Mouse (Mus musculus): ENCODE results near the gene Olfr821.
"Not testable (repeated sequence)": the region's sequence is repeated elsewhere in the genome, so short reads cannot be mapped to it uniquely, and the experiment has no call there.

The Olfr821 gene

DNA sequence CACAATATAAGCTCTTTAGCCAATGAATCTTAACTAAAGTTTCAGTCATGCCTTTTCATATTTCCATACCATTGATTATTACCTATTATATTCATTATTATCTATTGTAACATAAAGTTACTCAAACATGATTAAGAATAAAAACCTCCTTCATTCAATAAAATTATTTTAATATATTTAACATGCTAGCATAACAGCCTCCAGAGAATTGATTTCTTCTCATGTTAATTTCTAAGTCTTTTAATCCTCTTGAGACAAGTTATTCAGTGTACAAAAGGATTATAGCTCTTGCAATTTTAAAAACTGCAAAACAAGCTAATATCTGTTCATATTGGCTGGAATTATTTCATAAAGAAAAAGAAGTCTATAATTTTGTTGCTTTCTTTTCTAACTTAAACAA lies at the start of gene Olfr821:
TSS of gene Olfr821 (plus strand) at position 301 of the 400 bp plus-strand sequence.
- no peak for DNase-seq (ENCODE audit: inconsistent ontology term)

DNA sequence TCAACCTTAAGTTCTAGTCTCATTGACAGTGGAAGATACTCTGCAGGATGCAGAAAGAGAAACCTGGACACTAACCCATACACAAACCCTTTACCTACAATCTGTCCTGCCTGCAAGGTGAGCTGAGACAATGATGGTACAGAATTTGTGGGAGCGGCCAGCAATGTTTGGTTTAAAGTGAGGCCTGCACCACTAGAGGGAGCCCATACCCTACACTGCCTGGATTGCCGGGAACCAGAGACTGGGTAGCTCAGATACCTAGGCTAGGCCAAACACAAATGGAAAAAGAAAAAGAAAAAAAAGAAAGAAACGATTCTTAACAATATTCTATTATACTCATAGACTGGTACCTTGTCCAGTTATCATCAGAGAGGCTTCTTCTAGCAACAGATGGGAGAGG lies 48.3 kb upstream of the Olfr821 start:
- not testable (repeated sequence) for DNase-seq (ENCODE audit: inconsistent ontology term)

DNA sequence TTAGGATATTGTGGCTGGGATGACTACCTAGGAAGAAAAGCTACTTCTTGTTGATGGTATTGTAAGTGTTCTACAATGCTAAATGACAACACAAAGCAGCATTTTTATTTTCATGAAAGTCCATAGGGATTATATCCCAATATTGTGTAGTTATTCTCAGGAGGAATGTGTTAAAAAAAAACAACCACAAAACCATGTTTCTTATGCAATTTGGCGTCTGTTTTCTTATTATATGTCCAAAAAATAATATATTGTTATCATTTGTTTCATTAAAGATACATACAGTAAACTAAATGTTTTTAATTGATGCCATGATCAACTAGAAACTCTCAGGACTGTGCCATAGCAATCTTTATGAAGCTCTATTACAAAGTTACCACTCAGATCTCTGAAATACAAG lies 45.2 kb upstream of the Olfr821 start, which contains the start of gene Gm10310:
TSS of gene Gm10310 (minus strand) at position 101 of the 400 bp plus-strand sequence.
- DNase-seq (ENCODE audit: inconsistent ontology term): not testable (repeated sequence)

DNA sequence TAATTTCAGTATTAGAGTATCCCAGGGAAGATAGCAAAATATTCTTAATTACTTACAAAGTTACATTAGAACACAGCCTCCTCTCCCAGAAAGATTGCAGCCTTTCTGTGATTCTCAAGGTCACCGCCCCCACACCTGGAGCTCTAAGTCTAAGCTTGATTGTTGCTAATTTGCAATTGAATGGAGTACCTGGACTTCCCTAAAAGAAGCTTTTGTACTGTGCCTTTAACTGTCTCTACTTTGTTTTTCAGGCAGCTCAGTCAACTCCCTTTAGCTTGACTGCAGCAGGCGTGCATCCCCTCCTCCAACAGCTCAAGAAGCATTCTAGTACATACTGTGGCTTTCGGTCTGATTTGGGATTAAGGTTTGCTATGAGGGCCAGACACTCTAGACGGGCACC lies 26.0 kb upstream of the Olfr821 start:
- DNase-seq (ENCODE audit: inconsistent ontology term): not testable (repeated sequence)

DNA sequence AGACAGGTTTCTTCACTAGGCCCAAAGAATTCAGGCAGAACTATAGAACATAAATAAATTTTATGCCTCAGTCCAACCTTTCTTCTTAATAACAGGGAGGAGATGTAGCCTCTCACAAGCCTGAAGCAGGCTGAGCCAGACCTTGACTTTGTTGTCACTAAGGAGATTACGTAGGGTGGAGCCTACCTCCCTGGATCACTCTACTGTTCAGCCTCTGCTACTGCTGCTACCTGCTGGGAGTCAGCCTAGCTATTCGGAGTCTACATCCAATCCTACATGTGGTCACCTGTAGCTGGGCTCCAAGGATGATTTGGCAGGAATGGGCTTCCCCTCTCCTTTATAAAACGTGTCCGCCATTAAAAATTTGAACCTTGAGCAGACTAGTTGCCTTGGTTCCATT lies 24.8 kb upstream of the Olfr821 start:
- not testable (repeated sequence) for DNase-seq (ENCODE audit: inconsistent ontology term)

DNA sequence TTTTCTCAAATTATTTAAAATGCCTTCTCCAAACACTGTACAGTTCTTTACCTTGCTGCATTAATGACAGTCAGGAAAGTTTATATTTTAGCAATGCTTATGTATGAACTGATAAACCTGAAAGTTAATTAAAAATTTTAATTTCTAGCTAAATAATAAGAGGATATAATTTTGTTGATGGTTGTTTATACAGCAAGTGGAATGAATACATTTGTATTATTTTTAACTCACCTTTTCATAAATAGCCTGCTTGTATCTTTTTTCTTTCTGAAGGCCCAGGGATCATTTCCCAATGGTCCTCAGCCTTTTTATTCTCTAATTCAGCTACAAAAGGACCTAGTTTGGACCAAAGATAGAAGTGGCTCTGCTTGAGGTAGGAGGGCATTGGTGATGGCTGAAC lies 17.8 kb upstream of the Olfr821 start, which contains the start of gene Olfr820:
TSS of gene Olfr820 (plus strand) at position 301 of the 400 bp plus-strand sequence.
- DNase-seq (ENCODE audit: inconsistent ontology term): no peak

DNA sequence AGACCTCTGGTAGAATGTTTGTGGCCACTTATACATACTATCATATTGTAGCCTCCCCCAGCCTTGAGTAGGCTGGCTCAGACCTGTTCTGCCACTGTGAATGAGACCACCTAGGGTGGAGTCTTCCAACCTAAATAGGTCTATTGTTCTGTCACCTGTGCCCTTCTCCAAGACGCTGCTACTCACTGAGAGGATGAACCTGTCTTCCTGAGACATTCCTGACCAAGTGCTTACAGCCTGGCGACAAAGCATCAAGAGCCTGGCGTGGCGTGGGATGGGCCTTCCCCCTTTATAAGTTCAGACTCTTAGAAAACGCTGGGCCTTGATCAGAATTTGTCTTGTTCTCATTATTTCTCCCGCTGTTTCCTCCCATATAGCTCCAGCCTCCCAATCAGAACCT lies 6.9 kb downstream of the Olfr821 start:
- DNase-seq (ENCODE audit: inconsistent ontology term): no peak

DNA sequence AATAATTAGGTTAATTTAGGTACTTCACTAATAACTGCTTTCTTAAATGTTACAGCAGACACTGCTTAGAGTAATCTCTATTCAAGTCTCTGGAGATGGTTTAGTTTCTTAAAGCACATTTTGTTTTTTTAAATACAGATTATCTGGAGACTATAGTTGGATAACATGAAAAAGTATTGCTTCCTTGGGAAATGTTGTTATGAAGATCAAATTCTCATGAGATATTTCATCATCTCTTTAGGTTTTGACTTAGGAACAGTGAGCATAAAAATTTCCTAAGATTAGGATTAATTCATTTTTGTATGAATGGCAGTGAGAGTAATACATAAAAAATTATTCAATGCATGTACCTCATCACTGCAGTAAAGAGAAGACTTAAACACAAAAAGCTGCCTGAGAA lies 40.8 kb downstream of the Olfr821 start, which contains the start of gene Olfr822:
TSS of gene Olfr822 (plus strand) at position 301 of the 400 bp plus-strand sequence.
- no peak for DNase-seq (ENCODE audit: inconsistent ontology term)
